Mouse (Mus musculus): ENCODE measurements around the gene Dgkb.

DNA sequence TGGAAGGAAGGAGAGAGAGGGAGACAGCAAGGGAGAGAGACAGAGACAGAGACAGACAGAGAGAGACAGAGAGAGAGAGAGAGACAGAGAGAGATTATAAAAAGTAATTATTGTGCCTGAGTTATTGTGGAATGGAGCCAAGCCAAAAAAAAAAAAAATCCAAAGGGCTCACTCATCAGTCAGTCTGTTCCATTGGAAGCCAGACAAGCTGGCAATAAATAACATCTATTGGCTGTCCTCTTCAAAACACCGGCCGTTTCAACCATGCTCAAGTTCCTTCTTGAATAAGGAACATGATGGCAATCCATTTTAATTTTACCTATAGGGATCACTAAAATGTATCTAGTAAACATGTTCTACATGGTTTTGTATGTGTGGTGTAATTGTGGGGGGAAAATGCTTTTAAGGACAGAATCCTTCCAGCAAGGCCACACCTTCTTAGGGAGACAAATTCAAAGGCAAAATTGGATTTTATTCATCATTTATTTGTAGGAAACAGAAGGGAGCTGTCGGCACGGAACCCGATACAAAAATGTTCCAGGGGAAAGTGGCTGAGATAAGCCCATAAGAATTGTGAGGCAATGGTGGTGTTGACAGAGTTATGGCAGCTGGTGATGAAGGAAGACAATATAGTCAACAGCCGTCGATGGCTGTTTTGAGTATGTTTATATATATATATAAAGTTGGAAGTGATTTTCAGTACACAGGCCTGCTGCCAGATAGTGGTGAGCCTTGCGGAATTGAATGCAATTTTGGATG is 3.7 kb downstream of the Dgkb start:
- TF ChIP-seq CTCF (IDR thresholded peaks at IDR 0.05; ENCODE audit: control insufficient read depth, insufficient read depth, insufficient replicate concordance, low read depth, low read length) (no peak), POLR2A (IDR thresholded peaks at IDR 0.05; ENCODE audit: control insufficient read depth, low read depth, low read length) (no peak)

Data from testis, adult 2 months (tissue).